Mouse (Mus musculus): ENCODE results near the gene Brd3.

GRCm38 (mm10) chr2:27413936-27414657, 93.4 kb downstream of the Brd3 start:
- TF ChIP-seq TAL1 (IDR thresholded peaks at IDR 0.05; ENCODE audit: low read length) = no peak
- no peak for TF ChIP-seq GATA1 (IDR thresholded peaks at IDR 0.05; ENCODE audit: low read length)
